Mouse (Mus musculus) E14TG2a.4 (cell line): ENCODE data around the gene Fiz1.

Experiments used
- CTCF ChIP-seq: conservative IDR thresholded peaks from 2 replicates; pipeline ENCODE4 v1.5.1; 2014; ENCODE audit warnings: low read length
- NANOG ChIP-seq: IDR thresholded peaks from 2 replicates; pipeline ENCODE4 v1.6.1; 2014; ENCODE audit warnings: borderline replicate concordance, low read length, mixed read lengths
- POU5F1 ChIP-seq: IDR thresholded peaks from 2 replicates; pipeline ENCODE4 v1.6.1; 2014; ENCODE audit warnings: low read length, borderline replicate concordance

DNA sequence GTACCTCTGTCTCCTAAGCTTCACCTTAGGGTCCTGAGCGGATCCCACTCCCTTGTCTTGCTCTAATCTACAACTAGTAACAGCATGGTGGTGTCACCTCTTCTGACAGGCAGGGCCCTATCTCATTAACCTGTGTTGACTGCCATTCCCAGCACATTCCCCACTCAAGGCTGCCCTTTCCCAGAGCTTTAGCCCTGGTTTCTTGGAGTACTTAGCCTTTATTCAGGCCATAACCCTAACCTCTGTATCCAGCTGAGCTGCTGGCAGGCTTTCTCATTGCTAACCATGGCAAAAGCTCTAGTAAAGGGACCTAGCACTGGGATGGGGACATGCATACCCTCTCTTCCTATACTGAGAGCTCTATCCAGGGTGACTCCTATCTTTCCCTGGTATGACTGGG is 44.1 kb upstream of the Fiz1 start:
- TF ChIP-seq CTCF: no peak
- no peak for TF ChIP-seq POU5F1
- no peak for TF ChIP-seq NANOG
